In the genomic region with DNA sequence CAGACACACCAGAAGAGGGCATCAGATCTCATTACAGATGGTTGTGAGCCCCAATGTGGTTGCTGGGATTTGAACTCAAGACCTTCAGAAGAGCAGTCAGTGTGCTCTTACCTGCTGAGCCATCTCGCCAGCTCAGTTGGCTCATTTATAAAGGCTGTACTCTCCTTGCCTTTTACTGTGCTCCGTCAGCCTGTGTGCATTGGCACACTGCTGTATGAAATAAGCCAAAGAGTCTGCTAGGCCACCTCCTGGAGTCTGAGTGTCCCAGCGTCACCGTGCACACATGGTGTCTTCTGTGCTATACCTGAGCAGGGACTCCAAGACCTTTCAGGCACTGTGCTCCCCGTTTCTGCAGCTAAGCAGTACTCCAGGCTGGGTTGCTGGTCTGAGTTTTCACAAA, we compare ENCODE assay signal across 13 mouse cellular contexts. TPM values are rescaled to one million over a fixed set of nuclear protein-coding genes. Genes with fewer than 3 reads are reported as not detected.
DNase-seq lines count a peak whose midpoint lies in the region; ATAC-seq and TF ChIP-seq lines count a peak whose summit lies in the region.
"Had no signal": no experiment of that assay in that cellular context is flagged by ENCODE, and none has a peak within 500 bp of the region (broad histone marks: within the 10 kb centered on the region; RNA-seq: fewer than 3 reads in every experiment).

No protein-coding gene starts in this region.

- 75% methylated on average over 5 of the region's 5 CpGs for WGBS in neural tube, embryonic 11.5 days
- WGBS in hindbrain, postnatal 0 days, result 35% methylated on average over 5 of the region's 5 CpGs
- 39% methylated on average over 5 of the region's 5 CpGs for WGBS in neural tube, embryonic 15.5 days

- ATAC-seq in neural tube, embryonic 11.5 days (ENCODE audit: insufficient read depth, low FRiP score, low TSS enrichment), result no peak
- no peak for ATAC-seq in hindbrain, postnatal 0 days
- no peak for ATAC-seq in neural tube, embryonic 15.5 days (ENCODE audit: low FRiP score)

- no peak overlapping the region for H3K4me3 ChIP-seq in neural tube, embryonic 11.5 days (ENCODE audit: low read depth, low read length)
- H3K4me3 ChIP-seq in hindbrain, postnatal 0 days (ENCODE audit: low read length), result no peak overlapping the region
- H3K4me3 ChIP-seq in neural tube, embryonic 15.5 days (replicated peaks), result no peak overlapping the region
- H3K4me3 ChIP-seq: heart, embryonic 12.5 days; megakaryocyte, embryonic 14.5 days had no signal

- H3K36me3 ChIP-seq in neural tube, embryonic 11.5 days (ENCODE audit: control insufficient read depth, insufficient read depth, low read length), result no peaks in the 10 kb centered on the region
- no peaks in the 10 kb centered on the region for H3K36me3 ChIP-seq in hindbrain, postnatal 0 days (ENCODE audit: insufficient read depth, low read length)
- H3K36me3 ChIP-seq in neural tube, embryonic 15.5 days, result no peaks in the 10 kb centered on the region
- H3K36me3 ChIP-seq: heart, embryonic 12.5 days had no signal

- no peaks in the 10 kb centered on the region for H3K27me3 ChIP-seq in neural tube, embryonic 11.5 days (ENCODE audit: control insufficient read depth, insufficient read depth, low read length)
- no peaks in the 10 kb centered on the region for H3K27me3 ChIP-seq in hindbrain, postnatal 0 days (ENCODE audit: insufficient read depth, low read length)
- no peaks in the 10 kb centered on the region for H3K27me3 ChIP-seq in neural tube, embryonic 15.5 days (replicated peaks)
- H3K27me3 ChIP-seq: heart, embryonic 12.5 days had no signal

- H3K4me2 ChIP-seq in neural tube, embryonic 11.5 days (ENCODE audit: low read depth), result no peak overlapping the region
- H3K4me2 ChIP-seq in hindbrain, postnatal 0 days (ENCODE audit: low read depth, low read length), result no peak overlapping the region
- H3K4me2 ChIP-seq in neural tube, embryonic 15.5 days, result no peak overlapping the region
- H3K4me2 ChIP-seq: heart, embryonic 12.5 days; liver, embryonic 11.5 days had no signal

- no peak for TF ChIP-seq CTCF in hindbrain, postnatal 0 days (IDR thresholded peaks at IDR 0.05; ENCODE audit: low read depth)

- DNase-seq in cerebellum, adult 11 months, result peak; percentile 43
- no peak for DNase-seq in cerebellum, adult 8-10 months
- no peak for DNase-seq in neural tube, embryonic 11.5 days (ENCODE audit: low spot score)
- no peak for DNase-seq in neural tube, embryonic 10.5 days (ENCODE audit: extremely low spot score, low spot score)
- no peak for DNase-seq in hindbrain, postnatal 0 days (ENCODE audit: low spot score)
- no peak for DNase-seq in left cerebral cortex, adult 18-20 months (ENCODE audit: low spot score in 2 of 2)
- DNase-seq in c-Kit-positive CD71-positive TER-119-positive erythroid progenitor cells, embryonic 14.5 days (ENCODE audit: low spot score), result no peak
- DNase-seq: gastrocnemius, postnatal 25 days; kidney, adult 8-10 months had no signal

- H3K27ac ChIP-seq in neural tube, embryonic 11.5 days (ENCODE audit: low read depth, low read length), result peak overlapping the region; percentile 78
- H3K27ac ChIP-seq in hindbrain, postnatal 0 days, result peak overlapping the region; percentile 70; the same call in 1 of the 2 replicates
- H3K27ac ChIP-seq in neural tube, embryonic 15.5 days (replicated peaks), result peak overlapping the region; percentile 81

- no peaks in the 10 kb centered on the region for H3K9me3 ChIP-seq in neural tube, embryonic 11.5 days (ENCODE audit: control insufficient read depth, low read length)
- no peaks in the 10 kb centered on the region for H3K9me3 ChIP-seq in hindbrain, postnatal 0 days (ENCODE audit: low read length)
- H3K9me3 ChIP-seq in neural tube, embryonic 15.5 days (replicated peaks), result no peaks in the 10 kb centered on the region
- H3K9me3 ChIP-seq: heart, embryonic 12.5 days; megakaryocyte, embryonic 14.5 days had no signal

- H3K4me1 ChIP-seq in neural tube, embryonic 11.5 days (ENCODE audit: control insufficient read depth, insufficient read depth, low read length), result peaks cover 31% of the 10 kb centered on the region
- H3K4me1 ChIP-seq in hindbrain, postnatal 0 days (ENCODE audit: insufficient read depth, low read length), result peaks cover 18% of the 10 kb centered on the region
- H3K4me1 ChIP-seq in neural tube, embryonic 15.5 days, result peaks cover 77% of the 10 kb centered on the region

- 0 out of 2 replicates have a peak overlapping the region, but pooled peaks have one; percentile 5 for H3K9ac ChIP-seq in neural tube, embryonic 11.5 days (ENCODE audit: low read length)
- H3K9ac ChIP-seq in hindbrain, postnatal 0 days (replicated peaks; ENCODE audit: low read length), result no peak overlapping the region
- H3K9ac ChIP-seq in neural tube, embryonic 15.5 days (replicated peaks), result no peak overlapping the region
- H3K9ac ChIP-seq: heart, embryonic 12.5 days had no signal

RNA-seq across cellular contexts. Expression of a gene that starts 40.8 kb away (rescaled TPM):
- polyA plus RNA-seq in neural tube, embryonic 11.5 days (2014; fragmentation: Nextera tagmentation; extraction: Ambion mirVana), result 55.8 and 61.2 TPM in 2 replicates
- total RNA-seq in hindbrain, postnatal 0 days (2014; rRNA removed), result 65.1 and 69.5 TPM in 2 replicates
- polyA plus RNA-seq in hindbrain, postnatal 0 days (2015; fragmentation: Nextera tagmentation; extraction: Ambion mirVana), result 33.6 and 34.8 TPM in 2 replicates
- polyA plus RNA-seq in neural tube, embryonic 15.5 days (2015; fragmentation: Nextera tagmentation; extraction: Ambion mirVana), result 44.5 and 48.6 TPM in 2 replicates
- total RNA-seq in left cerebral cortex, adult 18-20 months (2021), result 100 to 1,000 TPM; 127 to 135 TPM

RNA-seq across cellular contexts. Expression of a gene that starts 41.1 kb away (rescaled TPM):
- polyA plus RNA-seq in neural tube, embryonic 11.5 days (2014; fragmentation: Nextera tagmentation; extraction: Ambion mirVana), result 67.9 and 73.2 TPM in 2 replicates
- total RNA-seq in hindbrain, postnatal 0 days (2014; rRNA removed), result 28.4 and 67.3 TPM in 2 replicates
- 88.0 and 101 TPM in 2 replicates for polyA plus RNA-seq in hindbrain, postnatal 0 days (2015; fragmentation: Nextera tagmentation; extraction: Ambion mirVana)
- polyA plus RNA-seq in neural tube, embryonic 15.5 days (2015; fragmentation: Nextera tagmentation; extraction: Ambion mirVana), result 98.8 and 113 TPM in 2 replicates
- 100 to 1,000 TPM; 106 to 110 TPM for total RNA-seq in left cerebral cortex, adult 18-20 months (2021)
